Mouse (Mus musculus) intestine, embryonic 15.5 days (tissue): ENCODE results near the gene Aplp2. TPM values are rescaled to one million over a fixed set of nuclear protein-coding genes. Genes with fewer than 3 reads are reported as not detected.
"Not testable (repeated sequence)": the region's sequence is repeated elsewhere in the genome, so short reads cannot be mapped to it uniquely, and the experiment has no call there.

Experiments
- ATAC-seq: fragments of 200-750 bp; cut with Nextera tagmentation; 2 replicates; pipeline ENCODE4 v1.8.0; 2017; ENCODE audit warnings: moderate TSS enrichment, moderate library complexity
- H3K27ac ChIP-seq: fragments of 300-500 bp; sonication (generic); 2 replicates; pipeline ENCODE4 v1.5.1; 2015; ENCODE audit warnings: mild to moderate bottlenecking, inconsistent platforms
- H3K27me3 ChIP-seq: fragments of 300-500 bp; sonication (generic); replicated peaks from 2 replicates; pipeline ENCODE4 v1.6.1; 2015; ENCODE audit warnings: inconsistent platforms
- H3K36me3 ChIP-seq: fragments of 300-500 bp; sonication (generic); 2 replicates; pipeline ENCODE4 v1.6.1; 2015; ENCODE audit warnings: inconsistent platforms
- H3K4me1 ChIP-seq: fragments of 300-500 bp; sonication (generic); replicated peaks from 2 replicates; pipeline ENCODE4 v1.6.1; 2015; ENCODE audit warnings: inconsistent platforms
- H3K4me2 ChIP-seq: fragments of 300-500 bp; sonication (generic); replicated peaks from 2 replicates; pipeline ENCODE4 v1.6.1; 2015; ENCODE audit warnings: mild to moderate bottlenecking, inconsistent platforms
- H3K4me3 ChIP-seq: fragments of 300-500 bp; sonication (generic); replicated peaks from 2 replicates; pipeline ENCODE4 v1.5.1; 2015; ENCODE audit warnings: inconsistent platforms
- H3K9ac ChIP-seq: fragments of 300-500 bp; sonication (generic); 2 replicates; pipeline ENCODE4 v1.6.1; 2015; ENCODE audit warnings: inconsistent platforms
- H3K9me3 ChIP-seq: fragments of 300-500 bp; sonication (generic); 2 replicates; pipeline ENCODE4 v1.6.1; 2016; ENCODE audit warnings: inconsistent platforms
- WGBS: fragments of 180-500 bp; shearing (Covaris S2); methylation state at CpG from one replicate; pipeline ENCODE4 v1.1.7; 2015; 5-methylcytosine and 5-hydroxymethylcytosine counted together
- polyA plus RNA-seq: library from polyadenylated mRNA; unstranded; fragments of >200 nt; fragmentation: Nextera tagmentation; extraction: Ambion mirVana; gene quantifications from 2 replicates; pipeline ENCODE4 v1.2.1, GENCODE M21; 2015

Aplp2 gene
- polyA plus RNA-seq, 1 experiment from 2014 or later: 210 TPM

DNA sequence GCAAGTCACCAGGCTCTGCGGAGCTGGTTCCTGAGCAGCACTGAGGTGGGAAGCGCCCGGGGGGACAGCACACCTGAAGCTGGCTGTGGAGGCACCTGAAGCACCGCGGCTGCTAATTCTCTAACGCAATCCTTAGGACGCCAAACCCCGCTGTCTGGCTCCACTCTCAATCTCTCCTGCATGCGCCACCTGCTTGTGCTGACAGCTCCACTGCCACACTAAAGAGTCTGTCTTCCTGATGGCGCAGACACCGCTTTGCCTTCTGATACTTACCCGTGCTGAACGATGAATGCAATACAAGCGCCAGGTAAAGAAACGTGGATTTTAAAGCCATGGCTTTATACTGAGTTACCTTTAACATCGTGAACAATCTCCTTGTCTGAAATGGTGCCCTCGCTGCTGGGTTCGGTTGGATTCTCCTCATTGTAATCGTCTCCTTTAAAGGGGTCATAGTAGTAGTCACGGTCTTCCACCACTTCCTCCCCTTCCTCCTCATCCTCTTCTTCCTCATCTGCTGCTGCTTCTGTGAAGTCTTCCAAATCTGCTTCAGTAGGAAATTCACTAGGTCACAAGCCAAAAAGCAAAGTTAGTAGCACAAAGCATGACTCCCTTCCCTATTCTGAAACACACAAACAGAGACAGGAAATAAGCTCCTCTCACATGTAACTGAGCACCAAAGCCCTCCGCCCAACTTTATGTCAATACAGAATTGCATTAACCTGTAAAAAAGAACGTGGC lies 43.1 kb downstream of the Aplp2 start:
- Histone ChIP-seq H3K9ac (no peak overlapping the region), H3K4me3 (no peak overlapping the region), H3K9me3 (no peaks in the 10 kb centered on the region), H3K4me1 (no peaks in the 10 kb centered on the region), H3K27me3 (no peaks in the 10 kb centered on the region), H3K36me3 (peaks cover 19% of the 10 kb centered on the region), H3K27ac (no peak overlapping the region), H3K4me2 (no peak overlapping the region)
- WGBS: 94% methylated on average over 22 of the region's 22 CpGs
- no peak for ATAC-seq

DNA sequence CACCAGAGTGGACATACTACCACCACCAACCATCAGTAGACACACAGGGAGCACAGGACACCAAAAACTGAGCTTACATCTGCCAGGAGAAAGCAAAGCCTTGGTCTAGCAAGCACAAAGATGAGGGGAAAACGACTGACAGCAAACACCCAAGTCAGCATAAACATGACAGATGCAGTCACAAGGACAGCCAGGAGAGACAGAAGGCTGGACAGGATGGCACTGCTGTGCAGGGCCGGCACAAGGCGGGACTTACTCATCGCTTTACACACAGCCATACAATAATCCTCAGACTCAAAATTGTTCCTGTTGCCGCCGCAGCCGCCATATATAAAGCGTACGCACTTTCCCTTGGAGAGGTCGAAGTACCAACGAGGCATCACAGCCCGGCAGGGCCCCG lies 44.3 kb downstream of the Aplp2 start:
- no peaks in the 10 kb centered on the region for H3K4me1 ChIP-seq
- H3K9ac ChIP-seq: no peak overlapping the region
- no peaks in the 10 kb centered on the region for H3K27me3 ChIP-seq
- H3K27ac ChIP-seq: no peak overlapping the region
- H3K36me3 ChIP-seq: peaks cover 19% of the 10 kb centered on the region
- H3K4me3 ChIP-seq: no peak overlapping the region
- ATAC-seq: no peak
- no peaks in the 10 kb centered on the region for H3K9me3 ChIP-seq
- H3K4me2 ChIP-seq: no peak overlapping the region
- WGBS: 93% methylated on average over 13 of the region's 13 CpGs

- H3K4me2 ChIP-seq, H3K9ac ChIP-seq, H3K9me3 ChIP-seq, H3K27me3 ChIP-seq, H3K4me1 ChIP-seq, H3K27ac ChIP-seq, H3K4me3 ChIP-seq, ATAC-seq: not testable (repeated sequence)
- WGBS: 80% methylated on average over 3 of the region's 3 CpGs
- H3K36me3 ChIP-seq: peaks cover 19% of the 10 kb centered on the region
Measured at GRCm38 (mm10) chr9:31165505-31165904, 46.1 kb downstream of the Aplp2 start.

- H3K9me3 ChIP-seq: no peaks in the 10 kb centered on the region
- H3K27ac ChIP-seq: no peak overlapping the region
- H3K36me3 ChIP-seq: peaks cover 18% of the 10 kb centered on the region
- WGBS: 86% methylated on average over 1 of the region's 1 CpGs
- H3K9ac ChIP-seq: no peak overlapping the region
- no peak for ATAC-seq
- H3K27me3 ChIP-seq: no peaks in the 10 kb centered on the region
- H3K4me3 ChIP-seq: no peak overlapping the region
- H3K4me1 ChIP-seq: no peaks in the 10 kb centered on the region
- H3K4me2 ChIP-seq: no peak overlapping the region
Measured at GRCm38 (mm10) chr9:31163327-31163726, 48.3 kb downstream of the Aplp2 start.

GRCm38 (mm10) chr9:31162911-31163310 lies 48.7 kb downstream of the Aplp2 start:
- Histone ChIP-seq H3K36me3 (0 out of 2 replicates have a peak, but pooled peaks cover 13% of the 10 kb centered on the region), H3K4me2 (no peak overlapping the region), H3K27me3 (no peaks in the 10 kb centered on the region), H3K4me3 (no peak overlapping the region), H3K9ac (no peak overlapping the region), H3K27ac (no peak overlapping the region), H3K4me1 (no peaks in the 10 kb centered on the region), H3K9me3 (no peaks in the 10 kb centered on the region)
- WGBS: 74% methylated on average over 1 of the region's 1 CpGs
- ATAC-seq: no peak

DNA sequence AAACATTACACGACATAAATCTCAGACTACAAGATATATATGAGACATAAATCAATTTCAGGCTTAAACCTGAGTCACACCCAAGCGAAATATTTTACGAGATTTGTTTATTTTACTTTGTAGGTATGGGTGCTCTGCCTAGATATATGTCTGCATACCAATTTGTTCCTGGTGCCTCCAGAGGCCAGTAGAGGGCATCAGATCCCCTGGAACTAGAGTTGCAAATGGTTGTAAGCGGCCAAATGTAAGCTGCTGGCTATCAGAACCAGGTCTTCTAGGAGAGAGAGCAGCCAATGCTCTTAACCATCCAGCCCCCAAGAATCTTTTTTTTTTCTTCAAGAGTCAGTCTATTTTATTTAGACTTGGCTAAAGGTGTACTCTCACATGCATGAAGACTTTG lies 51.7 kb downstream of the Aplp2 start:
- ATAC-seq: no peak

DNA sequence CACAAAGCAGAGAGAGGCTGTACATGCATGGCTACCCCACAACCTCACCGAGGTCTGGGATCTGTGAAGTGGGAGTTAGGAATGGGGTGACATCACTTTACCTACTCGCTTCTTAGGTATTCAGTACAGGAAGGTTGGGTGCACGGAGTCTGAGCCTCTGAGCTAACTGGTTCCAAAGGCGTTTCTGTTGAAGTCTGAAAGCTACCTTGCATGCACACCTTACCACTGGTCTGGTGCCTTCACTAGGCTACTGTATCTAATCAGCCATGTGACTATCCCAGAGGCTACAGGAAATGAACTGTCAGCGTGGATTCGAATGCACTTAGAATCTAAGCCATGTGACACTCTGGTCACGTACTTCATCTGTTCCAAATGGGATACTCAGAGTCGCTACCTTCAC lies 55.0 kb downstream of the Aplp2 start:
- Histone ChIP-seq H3K4me1 (no peaks in the 10 kb centered on the region), H3K4me3 (no peak overlapping the region), H3K27me3 (no peaks in the 10 kb centered on the region), H3K27ac (no peak overlapping the region), H3K4me2 (no peak overlapping the region), H3K9ac (no peak overlapping the region), H3K36me3 (peaks cover 9% of the 10 kb centered on the region; the same call in 1 of the 2 replicates), H3K9me3 (no peaks in the 10 kb centered on the region)
- WGBS: 92% methylated on average over 8 of the region's 8 CpGs
- ATAC-seq: no peak

More for the DNA sequence above, 51.7 kb downstream of the Aplp2 start:
- H3K9ac ChIP-seq: no peak overlapping the region
- no peak overlapping the region for H3K4me2 ChIP-seq
- no peaks in the 10 kb centered on the region for H3K4me1 ChIP-seq
- H3K9me3 ChIP-seq: no peaks in the 10 kb centered on the region
- 73% methylated on average over 4 of the region's 4 CpGs for WGBS
- H3K27me3 ChIP-seq: no peaks in the 10 kb centered on the region
- no peak overlapping the region for H3K27ac ChIP-seq
- no peak overlapping the region for H3K4me3 ChIP-seq
- peaks cover 9% of the 10 kb centered on the region; the same call in 1 of the 2 replicates for H3K36me3 ChIP-seq

- Histone ChIP-seq H3K4me2 (no peak overlapping the region), H3K9ac (no peak overlapping the region), H3K27me3 (no peaks in the 10 kb centered on the region), H3K9me3 (no peaks in the 10 kb centered on the region), H3K27ac (no peak overlapping the region), H3K4me1 (no peaks in the 10 kb centered on the region), H3K36me3 (peaks cover 4% of the 10 kb centered on the region), H3K4me3 (no peak overlapping the region)
- 76% methylated on average over 2 of the region's 2 CpGs for WGBS
- ATAC-seq: no peak
Measured at GRCm38 (mm10) chr9:31151050-31151449, 60.6 kb downstream of the Aplp2 start.

DNA sequence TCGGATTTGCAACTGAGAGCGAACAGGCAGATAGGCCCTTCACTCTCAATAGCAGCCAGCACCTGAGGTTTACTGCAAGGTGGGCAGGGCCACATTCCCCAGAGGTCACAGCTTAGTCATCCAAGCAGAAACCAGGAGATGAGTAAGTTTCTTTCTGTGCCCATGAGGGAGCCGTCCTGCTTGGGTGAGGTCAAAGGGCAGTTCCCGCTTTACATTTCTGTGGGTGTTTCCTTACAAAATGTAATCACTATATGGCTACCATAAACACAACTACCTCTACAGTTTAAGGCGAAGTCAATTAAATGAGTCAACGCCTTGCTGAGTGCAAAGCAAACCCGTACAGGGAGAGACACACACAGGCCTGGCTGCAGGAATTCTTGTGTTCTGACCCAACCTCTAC lies 63.5 kb downstream of the Aplp2 start:
- Histone ChIP-seq H3K4me3 (no peak overlapping the region), H3K4me1 (no peaks in the 10 kb centered on the region), H3K9me3 (no peaks in the 10 kb centered on the region), H3K36me3 (peaks cover 4% of the 10 kb centered on the region), H3K27me3 (no peaks in the 10 kb centered on the region), H3K27ac (peak overlapping the region; percentile 46), H3K9ac (no peak overlapping the region), H3K4me2 (no peak overlapping the region)
- peak; percentile 88 for ATAC-seq
- 49% methylated on average over 7 of the region's 7 CpGs for WGBS

DNA sequence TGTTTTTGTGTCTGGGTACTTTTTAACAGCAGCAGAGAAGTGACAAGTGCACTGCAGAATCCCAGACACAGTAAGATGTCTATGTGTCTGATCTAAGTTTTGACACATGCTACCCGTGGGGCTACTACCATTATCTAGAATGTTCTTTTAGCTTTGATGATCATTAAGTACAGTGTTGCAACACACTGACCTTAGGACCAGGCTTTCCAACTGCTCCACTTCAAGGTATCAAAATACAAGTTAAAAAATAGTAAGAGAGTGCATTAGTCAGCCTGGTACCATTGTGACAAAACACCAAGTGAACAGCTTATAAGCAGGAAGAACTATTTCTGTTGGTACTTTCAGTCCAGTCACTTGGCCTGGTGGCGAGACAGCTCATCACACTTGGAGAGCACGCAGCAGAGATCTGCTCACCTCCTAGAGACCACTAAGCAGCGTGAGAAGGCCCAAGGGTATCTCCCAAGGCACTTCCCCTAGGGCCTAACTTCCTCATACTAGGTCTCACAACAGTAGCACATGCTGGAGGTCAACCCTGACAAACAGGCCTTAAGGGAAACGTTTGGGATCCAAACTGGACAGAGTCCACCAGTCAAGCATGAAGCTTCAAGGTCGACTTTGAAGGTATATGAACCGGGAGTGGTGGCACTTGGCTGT lies 66.2 kb downstream of the Aplp2 start:
- no peak overlapping the region for H3K4me2 ChIP-seq
- H3K27ac ChIP-seq: peak overlapping the region; percentile 62
- H3K4me1 ChIP-seq: no peaks in the 10 kb centered on the region
- H3K9me3 ChIP-seq: no peaks in the 10 kb centered on the region
- no peak overlapping the region for H3K4me3 ChIP-seq
- no peaks in the 10 kb centered on the region for H3K27me3 ChIP-seq
- ATAC-seq: peak; percentile 34
- no peak overlapping the region for H3K9ac ChIP-seq
- WGBS: 73% methylated on average over 7 of the region's 7 CpGs
- H3K36me3 ChIP-seq: no peaks in the 10 kb centered on the region; the same call in 1 of the 2 replicates

DNA sequence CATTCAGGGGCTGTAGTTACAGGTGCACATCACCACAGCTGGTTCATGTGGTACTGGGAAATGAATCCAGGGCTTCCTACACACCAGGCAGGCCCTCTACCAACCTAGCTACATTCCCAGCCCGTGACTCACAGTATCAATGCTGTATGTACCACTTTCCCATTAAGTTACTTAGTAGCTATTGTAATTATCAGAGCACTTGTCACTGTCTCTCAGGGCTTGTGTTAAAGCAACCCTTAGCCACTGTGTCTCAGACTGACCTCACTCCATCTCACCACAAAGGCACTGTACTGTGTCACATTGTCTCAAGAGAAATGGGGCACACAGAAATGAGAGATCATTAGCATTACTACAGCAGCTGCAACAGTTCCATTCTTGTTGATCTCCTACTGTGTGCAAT lies 68.7 kb downstream of the Aplp2 start:
- no peaks in the 10 kb centered on the region for H3K4me1 ChIP-seq
- WGBS: 64% methylated on average over 1 of the region's 1 CpGs
- ATAC-seq: no peak
- no peaks in the 10 kb centered on the region for H3K9me3 ChIP-seq
- H3K4me3 ChIP-seq: no peak overlapping the region
- H3K27ac ChIP-seq: no peak overlapping the region
- no peak overlapping the region for H3K4me2 ChIP-seq
- no peaks in the 10 kb centered on the region for H3K27me3 ChIP-seq
- H3K9ac ChIP-seq: no peak overlapping the region
- no peaks in the 10 kb centered on the region for H3K36me3 ChIP-seq

DNA sequence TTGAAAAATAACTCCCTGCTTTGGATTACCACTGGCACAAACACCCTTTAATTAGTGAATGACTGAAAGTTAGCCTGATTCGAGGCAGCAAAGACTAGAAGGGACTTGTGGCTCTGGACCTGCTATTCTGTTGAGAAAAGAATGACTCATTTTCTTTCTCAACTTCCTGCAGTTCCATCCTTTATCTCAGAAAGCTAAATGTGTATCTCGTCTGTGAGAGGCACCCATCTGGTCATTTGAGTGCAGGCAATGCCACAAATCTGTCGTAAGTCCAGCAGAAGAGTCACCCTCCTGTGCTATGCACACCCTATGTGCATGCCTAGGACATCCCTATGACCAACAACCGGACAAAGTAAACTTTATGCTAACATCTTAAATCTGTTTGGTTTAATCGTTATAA lies 78.5 kb downstream of the Aplp2 start:
- Histone ChIP-seq H3K27ac (no peak overlapping the region), H3K36me3 (no peaks in the 10 kb centered on the region), H3K4me2 (no peak overlapping the region), H3K27me3 (peaks cover 21% of the 10 kb centered on the region), H3K9ac (no peak overlapping the region), H3K4me1 (peaks cover 12% of the 10 kb centered on the region), H3K4me3 (no peak overlapping the region), H3K9me3 (no peaks in the 10 kb centered on the region)
- 72% methylated on average over 5 of the region's 5 CpGs for WGBS
- ATAC-seq: no peak
